Mouse (Mus musculus) embryonic facial prominence, embryonic 11.5 days (tissue): ENCODE results near the gene Soga3. TPM values are rescaled to one million over a fixed set of nuclear protein-coding genes. Genes with fewer than 3 reads are reported as not detected.

Source experiments
- ATAC-seq: fragments of 200-750 bp; cut with Nextera tagmentation; replicated peaks from 2 replicates; pipeline ENCODE4 v1.8.0; 2017; ENCODE audit warnings: low read depth; ENCODE audit not compliant: insufficient number of reproducible peaks, low FRiP score, low TSS enrichment
- DNase-seq: peaks from one replicate; pipeline ENCODE4 v3.0.0-alpha.2; 2015; ENCODE audit warnings: low spot score
- H3K27ac ChIP-seq: fragments of 300-500 bp; sonication (generic); replicated peaks from 2 replicates; pipeline ENCODE4 v1.5.1; 2014; ENCODE audit warnings: mild to moderate bottlenecking, low read depth, low read length, control low read depth
- H3K27me3 ChIP-seq: fragments of 300-500 bp; sonication (generic); 2 replicates; pipeline ENCODE4 v1.6.1; 2014; ENCODE audit warnings: mild to moderate bottlenecking, low read length, moderate library complexity, mixed read lengths; ENCODE audit not compliant: control insufficient read depth, insufficient read depth
- H3K36me3 ChIP-seq: fragments of 300-500 bp; sonication (generic); replicated peaks from 2 replicates; pipeline ENCODE4 v1.6.1; 2014; ENCODE audit warnings: low read depth, mild to moderate bottlenecking, low read length, moderate library complexity, mixed read lengths; ENCODE audit not compliant: control insufficient read depth, insufficient read depth
- H3K4me1 ChIP-seq: fragments of 300-500 bp; sonication (generic); 2 replicates; pipeline ENCODE4 v1.6.1; 2014; ENCODE audit warnings: low read length, mixed read lengths; ENCODE audit not compliant: control insufficient read depth, insufficient read depth
- H3K4me2 ChIP-seq: fragments of 300-500 bp; sonication (generic); 2 replicates; pipeline ENCODE4 v1.6.1; 2014; ENCODE audit warnings: low read depth, mild to moderate bottlenecking, control low read depth, low read length, moderate library complexity
- H3K4me3 ChIP-seq: fragments of 300-500 bp; sonication (generic); 2 replicates; pipeline ENCODE4 v1.5.1; 2014; ENCODE audit warnings: low read depth, low read length, control low read depth
- H3K9ac ChIP-seq: fragments of 300-500 bp; sonication (generic); replicated peaks from 2 replicates; pipeline ENCODE4 v1.6.1; 2014; ENCODE audit warnings: mild to moderate bottlenecking, control low read depth, low read length
- H3K9me3 ChIP-seq: fragments of 300-500 bp; sonication (generic); replicated peaks from 2 replicates; pipeline ENCODE4 v1.6.1; 2016; ENCODE audit warnings: mild to moderate bottlenecking, low read length, inconsistent platforms, mixed read lengths; ENCODE audit not compliant: control insufficient read depth
- WGBS: fragments of 180-500 bp; shearing (Covaris S2); extraction: QIAGEN DNeasy Blood & Tissue Kit; methylation state at CpG from one replicate; pipeline ENCODE4 v1.1.7; 2014; 5-methylcytosine and 5-hydroxymethylcytosine counted together
- polyA plus RNA-seq: library from polyadenylated mRNA; unstranded; fragments of >200 nt; fragmentation: Nextera tagmentation; extraction: Ambion mirVana; gene quantifications from 2 replicates; pipeline ENCODE4 v1.2.1, GENCODE M21; 2014

The Soga3 gene
- 7.8 and 10.0 TPM in 2 replicates for polyA plus RNA-seq

- Histone ChIP-seq H3K27me3 (peaks cover 15% of the 10 kb centered on the region; the same call in 1 of the 2 replicates), H3K9me3 (no peaks in the 10 kb centered on the region), H3K4me3 (peak within 1 kb of the TSS; percentile 40), H3K9ac (peak within 1 kb of the TSS; percentile 51), H3K4me1 (peaks cover 2% of the 10 kb centered on the region), H3K36me3 (no peaks in the 10 kb centered on the region), H3K4me2 (peak within 1 kb of the TSS; percentile 19), H3K27ac (no peak within 1 kb of the TSS)
- ATAC-seq (peak; percentile 76), DNase-seq (peak; percentile 65)
- under 1% methylated on average over 34 of the region's 34 CpGs for WGBS
Observed at GRCm38 (mm10) chr10:29143566-29144335, at the start of gene Soga3. Gene Soga3 (plus strand): TSS chr10:29143839.

- DNase-seq (peak; percentile 43), ATAC-seq (no peak)
- Histone ChIP-seq H3K4me3 (no peak overlapping the region), H3K36me3 (no peaks in the 10 kb centered on the region), H3K4me1 (no peaks in the 10 kb centered on the region), H3K27ac (no peak overlapping the region), H3K27me3 (no peaks in the 10 kb centered on the region), H3K9ac (no peak overlapping the region), H3K9me3 (no peaks in the 10 kb centered on the region), H3K4me2 (no peak overlapping the region)
- WGBS = 11% methylated on average over 4 of the region's 4 CpGs
Observed at GRCm38 (mm10) chr10:29106962-29107361, 36.7 kb upstream of the Soga3 start.

GRCm38 (mm10) chr10:29142556-29143105, 1.0 kb upstream of the Soga3 start:
- H3K36me3 ChIP-seq = no peaks in the 10 kb centered on the region
- H3K27ac ChIP-seq = no peak overlapping the region
- DNase-seq (peak; percentile 56), ATAC-seq (no peak)
- no peak overlapping the region for H3K4me2 ChIP-seq
- H3K9me3 ChIP-seq = no peaks in the 10 kb centered on the region
- no peak overlapping the region for H3K4me3 ChIP-seq
- peaks cover 8% of the 10 kb centered on the region; the same call in 1 of the 2 replicates for H3K27me3 ChIP-seq
- peaks cover 2% of the 10 kb centered on the region for H3K4me1 ChIP-seq
- H3K9ac ChIP-seq = no peak overlapping the region
- 25% methylated on average over 7 of the region's 7 CpGs for WGBS

GRCm38 (mm10) chr10:29144612-29145405, 1.2 kb downstream of the Soga3 start:
- DNase-seq (no peak), ATAC-seq (no peak)
- Histone ChIP-seq H3K36me3 (no peaks in the 10 kb centered on the region), H3K9me3 (no peaks in the 10 kb centered on the region), H3K4me2 (peak overlapping the region; percentile 19; the same call in 1 of the 2 replicates), H3K4me3 (peak overlapping the region; percentile 40), H3K27ac (no peak overlapping the region), H3K9ac (no peak overlapping the region; the same call in 1 of the 2 replicates), H3K27me3 (peaks cover 15% of the 10 kb centered on the region; the same call in 1 of the 2 replicates), H3K4me1 (peaks cover 2% of the 10 kb centered on the region)
- WGBS = 13% methylated on average over 7 of the region's 12 CpGs

GRCm38 (mm10) chr10:29146198-29146857, 2.7 kb downstream of the Soga3 start:
- H3K4me1 ChIP-seq = peaks cover 2% of the 10 kb centered on the region
- no peak overlapping the region for H3K27ac ChIP-seq
- peak overlapping the region; percentile 59 for H3K4me3 ChIP-seq
- H3K4me2 ChIP-seq = peak overlapping the region; percentile 98
- no peaks in the 10 kb centered on the region for H3K36me3 ChIP-seq
- DNase-seq = peak; percentile 9
- H3K9me3 ChIP-seq = no peaks in the 10 kb centered on the region
- WGBS = under 1% methylated on average over 22 of the region's 22 CpGs
- peak overlapping the region; percentile 50 for H3K9ac ChIP-seq
- no peak for ATAC-seq
- peaks cover 15% of the 10 kb centered on the region; the same call in 1 of the 2 replicates for H3K27me3 ChIP-seq

- ATAC-seq (peak; percentile 89), DNase-seq (peak; percentile 88)
- H3K4me3 ChIP-seq = peak overlapping the region; percentile 59
- peak overlapping the region; percentile 50 for H3K9ac ChIP-seq
- H3K4me2 ChIP-seq = peak overlapping the region; percentile 98
- no peaks in the 10 kb centered on the region for H3K36me3 ChIP-seq
- 2% methylated on average over 35 of the region's 65 CpGs for WGBS
- H3K27me3 ChIP-seq = peaks cover 15% of the 10 kb centered on the region; the same call in 1 of the 2 replicates
- 0 out of 2 replicates have a peak overlapping the region, but pooled peaks have one; percentile 13 for H3K27ac ChIP-seq
- H3K9me3 ChIP-seq = no peaks in the 10 kb centered on the region
- peaks cover 2% of the 10 kb centered on the region for H3K4me1 ChIP-seq
Observed at GRCm38 (mm10) chr10:29146858-29147640, 3.4 kb downstream of the Soga3 start.

- WGBS = under 1% methylated on average over 12 of the region's 12 CpGs
- H3K27ac ChIP-seq = no peak overlapping the region
- no peaks in the 10 kb centered on the region for H3K36me3 ChIP-seq
- no peak for ATAC-seq
- H3K9me3 ChIP-seq = no peaks in the 10 kb centered on the region
- H3K9ac ChIP-seq = peak overlapping the region; percentile 50
- peaks cover 15% of the 10 kb centered on the region; the same call in 1 of the 2 replicates for H3K27me3 ChIP-seq
- peak overlapping the region; percentile 98 for H3K4me2 ChIP-seq
- peaks cover 2% of the 10 kb centered on the region for H3K4me1 ChIP-seq
- DNase-seq = no peak
- peak overlapping the region; percentile 59 for H3K4me3 ChIP-seq
Observed at GRCm38 (mm10) chr10:29147641-29147990, 4.0 kb downstream of the Soga3 start.
